Mouse (Mus musculus) heart, embryonic 11.5 days (tissue): ENCODE measurements around the gene Fut11. TPM values are rescaled to one million over a fixed set of nuclear protein-coding genes. Genes with fewer than 3 reads are reported as not detected.
A peak's percentile ranks its signal among the peaks of the same experiment; 100 is the strongest.

Experiments
- ATAC-seq: fragments of 200-750 bp; cut with Nextera tagmentation; replicated peaks from 2 replicates; pipeline ENCODE4 v1.8.0; 2017; ENCODE audit warnings: moderate library complexity; ENCODE audit not compliant: insufficient number of reproducible peaks, low FRiP score, low TSS enrichment
- H3K27ac ChIP-seq: fragments of 300-500 bp; sonication (generic); 2 replicates; pipeline ENCODE4 v1.5.1; 2014; ENCODE audit warnings: mild to moderate bottlenecking, low read depth, low read length
- H3K27me3 ChIP-seq: fragments of 300-500 bp; sonication (generic); 2 replicates; pipeline ENCODE4 v1.6.1; 2014; ENCODE audit warnings: mild to moderate bottlenecking, low read length, mixed read lengths; ENCODE audit not compliant: control insufficient read depth, insufficient read depth
- H3K36me3 ChIP-seq: fragments of 300-500 bp; sonication (generic); 2 replicates; pipeline ENCODE4 v1.6.1; 2014; ENCODE audit warnings: mild to moderate bottlenecking, low read length, moderate library complexity, mixed read lengths; ENCODE audit not compliant: control insufficient read depth, insufficient read depth
- H3K4me1 ChIP-seq: fragments of 300-500 bp; sonication (generic); 2 replicates; pipeline ENCODE4 v1.6.1; 2014; ENCODE audit warnings: low read length; ENCODE audit not compliant: control insufficient read depth, insufficient read depth
- H3K4me2 ChIP-seq: fragments of 300-500 bp; sonication (generic); 2 replicates; pipeline ENCODE4 v1.6.1; 2014; ENCODE audit warnings: mild to moderate bottlenecking, moderate library complexity
- H3K4me3 ChIP-seq: fragments of 300-500 bp; sonication (generic); 2 replicates; pipeline ENCODE4 v1.5.1; 2014; ENCODE audit warnings: low read depth, low read length
- H3K9ac ChIP-seq: fragments of 300-500 bp; sonication (generic); 2 replicates; pipeline ENCODE4 v1.6.1; 2014; ENCODE audit warnings: mild to moderate bottlenecking, low read depth, low read length, moderate library complexity
- H3K9me3 ChIP-seq: fragments of 300-500 bp; sonication (generic); replicated peaks from 2 replicates; pipeline ENCODE4 v1.6.1; 2016; ENCODE audit warnings: low read length; ENCODE audit not compliant: control insufficient read depth
- WGBS: fragments of 180-500 bp; shearing (Covaris S2); extraction: QIAGEN DNeasy Blood & Tissue Kit; methylation state at CpG from one replicate; pipeline ENCODE4 v1.1.7; 2014; ENCODE audit not compliant: insufficient replicate concordance; 5-methylcytosine and 5-hydroxymethylcytosine counted together
- polyA plus RNA-seq: library from polyadenylated mRNA; unstranded; fragments of >200 nt; fragmentation: Nextera tagmentation; extraction: Ambion mirVana; gene quantifications from 2 replicates; pipeline ENCODE4 v1.2.1, GENCODE M21; 2014

Fut11 gene
- polyA plus RNA-seq, 1 experiment from 2014 or later = 13.4 TPM

- H3K4me2 ChIP-seq = no peak overlapping the region
- H3K27me3 ChIP-seq = no peaks in the 10 kb centered on the region
- H3K4me3 ChIP-seq = no peak overlapping the region
- H3K27ac ChIP-seq = no peak overlapping the region
- H3K9ac ChIP-seq = no peak overlapping the region
- peaks cover 30% of the 10 kb centered on the region for H3K4me1 ChIP-seq
- no peak for ATAC-seq
- no peaks in the 10 kb centered on the region for H3K9me3 ChIP-seq
- no peaks in the 10 kb centered on the region for H3K36me3 ChIP-seq
Measured at GRCm38 (mm10) chr14:20658326-20658725, 36.4 kb upstream of the Fut11 start.

GRCm38 (mm10) chr14:20658902-20659301, 35.9 kb upstream of the Fut11 start:
- Histone ChIP-seq H3K4me1 (peaks cover 30% of the 10 kb centered on the region), H3K9ac (no peak overlapping the region), H3K27ac (no peak overlapping the region), H3K27me3 (no peaks in the 10 kb centered on the region), H3K4me2 (no peak overlapping the region), H3K36me3 (no peaks in the 10 kb centered on the region), H3K9me3 (no peaks in the 10 kb centered on the region), H3K4me3 (no peak overlapping the region)
- 71% methylated on average over 6 of the region's 6 CpGs for WGBS
- no peak for ATAC-seq

GRCm38 (mm10) chr14:20659687-20660086, 35.1 kb upstream of the Fut11 start:
- ATAC-seq = no peak
- H3K27me3 ChIP-seq = no peaks in the 10 kb centered on the region
- H3K27ac ChIP-seq = peak overlapping the region; percentile 7; the same call in 1 of the 2 replicates
- no peaks in the 10 kb centered on the region for H3K36me3 ChIP-seq
- no peak overlapping the region for H3K4me2 ChIP-seq
- no peaks in the 10 kb centered on the region for H3K9me3 ChIP-seq
- 90% methylated on average over 7 of the region's 7 CpGs for WGBS
- H3K4me1 ChIP-seq = peaks cover 30% of the 10 kb centered on the region
- no peak overlapping the region for H3K4me3 ChIP-seq
- no peak overlapping the region; the same call in 1 of the 2 replicates for H3K9ac ChIP-seq

GRCm38 (mm10) chr14:20660827-20661660, 33.7 kb upstream of the Fut11 start:
- Histone ChIP-seq H3K27me3 (no peaks in the 10 kb centered on the region), H3K27ac (peak overlapping the region; percentile 97), H3K36me3 (no peaks in the 10 kb centered on the region), H3K4me3 (peak overlapping the region; percentile 52), H3K9me3 (no peaks in the 10 kb centered on the region), H3K9ac (peak overlapping the region; percentile 87), H3K4me1 (peaks cover 32% of the 10 kb centered on the region), H3K4me2 (peak overlapping the region; percentile 92)
- ATAC-seq = peak; percentile 33; the same call in 1 of the 2 replicates
- whole genome bisulfite sequencing = 2% methylated on average over 52 of the region's 52 CpGs

- Histone ChIP-seq H3K4me1 (peaks cover 28% of the 10 kb centered on the region), H3K9me3 (no peaks in the 10 kb centered on the region), H3K27me3 (no peaks in the 10 kb centered on the region), H3K4me2 (peak overlapping the region; percentile 92), H3K9ac (peak overlapping the region; percentile 87), H3K36me3 (no peaks in the 10 kb centered on the region), H3K27ac (peak overlapping the region; percentile 97), H3K4me3 (peak overlapping the region; percentile 52)
- 9% methylated on average over 19 of the region's 19 CpGs for WGBS
- no peak; the same call in 1 of the 2 replicates for ATAC-seq
Measured at GRCm38 (mm10) chr14:20661661-20662331, 33.0 kb upstream of the Fut11 start.

- no peaks in the 10 kb centered on the region for H3K27me3 ChIP-seq
- H3K36me3 ChIP-seq = no peaks in the 10 kb centered on the region
- peak overlapping the region; percentile 52 for H3K4me3 ChIP-seq
- ATAC-seq = no peak
- H3K4me2 ChIP-seq = peak overlapping the region; percentile 92
- H3K27ac ChIP-seq = peak overlapping the region; percentile 97
- H3K9me3 ChIP-seq = no peaks in the 10 kb centered on the region
- peaks cover 27% of the 10 kb centered on the region for H3K4me1 ChIP-seq
- peak overlapping the region; percentile 87 for H3K9ac ChIP-seq
- WGBS = 38% methylated on average over 3 of the region's 3 CpGs
Measured at GRCm38 (mm10) chr14:20662740-20663139, 32.0 kb upstream of the Fut11 start.

- peak overlapping the region; percentile 52 for H3K4me3 ChIP-seq
- peak overlapping the region; percentile 92 for H3K4me2 ChIP-seq
- no peaks in the 10 kb centered on the region for H3K9me3 ChIP-seq
- no peaks in the 10 kb centered on the region for H3K27me3 ChIP-seq
- peak overlapping the region; percentile 97 for H3K27ac ChIP-seq
- ATAC-seq = no peak
- peak overlapping the region; percentile 87 for H3K9ac ChIP-seq
- 18% methylated on average over 2 of the region's 2 CpGs for WGBS
- H3K36me3 ChIP-seq = no peaks in the 10 kb centered on the region
- H3K4me1 ChIP-seq = peaks cover 27% of the 10 kb centered on the region
Measured at GRCm38 (mm10) chr14:20663601-20664000, 31.2 kb upstream of the Fut11 start.

GRCm38 (mm10) chr14:20664436-20664835, 30.3 kb upstream of the Fut11 start:
- Histone ChIP-seq H3K4me2 (peak overlapping the region; percentile 92), H3K27me3 (no peaks in the 10 kb centered on the region), H3K4me3 (peak overlapping the region; percentile 52), H3K9ac (peak overlapping the region; percentile 87), H3K4me1 (peaks cover 31% of the 10 kb centered on the region), H3K27ac (peak overlapping the region; percentile 97), H3K9me3 (no peaks in the 10 kb centered on the region), H3K36me3 (no peaks in the 10 kb centered on the region)
- 21% methylated on average over 3 of the region's 3 CpGs for WGBS
- ATAC-seq = peak; percentile 29; the same call in 1 of the 2 replicates
